Mouse (Mus musculus) heart, embryonic 16.5 days (tissue): ENCODE results near the gene Pafah1b2. TPM values are rescaled to one million over a fixed set of nuclear protein-coding genes. Genes with fewer than 3 reads are reported as not detected.

Source experiments
- ATAC-seq: fragments of 200-750 bp; cut with Nextera tagmentation; replicated peaks from 2 replicates; pipeline ENCODE4 v1.8.0; 2017; ENCODE audit warnings: moderate number of reproducible peaks; ENCODE audit not compliant: insufficient read depth, low FRiP score; ENCODE audit errors: extremely low read depth
- H3K27ac ChIP-seq: fragments of 300-500 bp; sonication (generic); 2 replicates; pipeline ENCODE4 v1.5.1; 2014; ENCODE audit warnings: mild to moderate bottlenecking, low read length, control low read depth, moderate library complexity
- H3K27me3 ChIP-seq: fragments of 300-500 bp; sonication (generic); 2 replicates; pipeline ENCODE4 v1.6.1; 2014; ENCODE audit warnings: low read length, mixed read lengths; ENCODE audit not compliant: control insufficient read depth, insufficient read depth
- H3K36me3 ChIP-seq: fragments of 300-500 bp; sonication (generic); 2 replicates; pipeline ENCODE4 v1.6.1; 2014; ENCODE audit not compliant: control insufficient read depth, insufficient read depth
- H3K4me1 ChIP-seq: fragments of 300-500 bp; sonication (generic); 2 replicates; pipeline ENCODE4 v1.6.1; 2014; ENCODE audit warnings: low read length, mixed read lengths; ENCODE audit not compliant: control insufficient read depth, insufficient read depth
- H3K4me2 ChIP-seq: fragments of 300-500 bp; sonication (generic); 2 replicates; pipeline ENCODE4 v1.6.1; 2014; ENCODE audit warnings: low read depth, mild to moderate bottlenecking, control low read depth, low read length
- H3K4me3 ChIP-seq: fragments of 300-500 bp; sonication (generic); 2 replicates; pipeline ENCODE4 v1.5.1; 2014; ENCODE audit warnings: mild to moderate bottlenecking, control low read depth, low read length
- H3K9ac ChIP-seq: fragments of 300-500 bp; sonication (generic); 2 replicates; pipeline ENCODE4 v1.6.1; 2014; ENCODE audit warnings: low read length, control low read depth
- H3K9me3 ChIP-seq: fragments of 300-500 bp; sonication (generic); replicated peaks from 2 replicates; pipeline ENCODE4 v1.6.1; 2016; ENCODE audit warnings: low read length; ENCODE audit not compliant: control insufficient read depth
- WGBS: fragments of 180-500 bp; shearing (Covaris S2); extraction: QIAGEN DNeasy Blood & Tissue Kit; methylation state at CpG from one replicate; pipeline ENCODE4 v1.1.7; 2014; 5-methylcytosine and 5-hydroxymethylcytosine counted together
- polyA plus RNA-seq: library from polyadenylated mRNA; unstranded; fragments of >200 nt; fragmentation: Nextera tagmentation; extraction: Ambion mirVana; gene quantifications from 2 replicates; pipeline ENCODE4 v1.2.1, GENCODE M21; 2015

Gene Pafah1b2
- polyA plus RNA-seq, 1 experiment from 2014 or later = 131 TPM

GRCm38 (mm10) chr9:46043626-46044025 is 31.1 kb upstream of the Pafah1b2 start:
- WGBS = 92% methylated on average over 8 of the region's 8 CpGs
- no peaks in the 10 kb centered on the region for H3K9me3 ChIP-seq
- H3K4me3 ChIP-seq = no peak overlapping the region
- ATAC-seq = no peak
- H3K27ac ChIP-seq = no peak overlapping the region
- no peak overlapping the region for H3K4me2 ChIP-seq
- peaks cover 2% of the 10 kb centered on the region; the same call in 1 of the 2 replicates for H3K36me3 ChIP-seq
- H3K9ac ChIP-seq = no peak overlapping the region
- H3K4me1 ChIP-seq = peaks cover 9% of the 10 kb centered on the region
- no peaks in the 10 kb centered on the region for H3K27me3 ChIP-seq

- Histone ChIP-seq H3K4me1 (peaks cover 9% of the 10 kb centered on the region), H3K27me3 (no peaks in the 10 kb centered on the region), H3K9ac (no peak overlapping the region), H3K4me2 (no peak overlapping the region), H3K9me3 (no peaks in the 10 kb centered on the region), H3K36me3 (peaks cover 2% of the 10 kb centered on the region; the same call in 1 of the 2 replicates), H3K4me3 (no peak overlapping the region), H3K27ac (no peak overlapping the region)
- ATAC-seq = no peak
- 81% methylated on average over 3 of the region's 3 CpGs for WGBS
These were observed 29.9 kb upstream of the Pafah1b2 start for GRCm38 (mm10) chr9:46042387-46042786.

DNA sequence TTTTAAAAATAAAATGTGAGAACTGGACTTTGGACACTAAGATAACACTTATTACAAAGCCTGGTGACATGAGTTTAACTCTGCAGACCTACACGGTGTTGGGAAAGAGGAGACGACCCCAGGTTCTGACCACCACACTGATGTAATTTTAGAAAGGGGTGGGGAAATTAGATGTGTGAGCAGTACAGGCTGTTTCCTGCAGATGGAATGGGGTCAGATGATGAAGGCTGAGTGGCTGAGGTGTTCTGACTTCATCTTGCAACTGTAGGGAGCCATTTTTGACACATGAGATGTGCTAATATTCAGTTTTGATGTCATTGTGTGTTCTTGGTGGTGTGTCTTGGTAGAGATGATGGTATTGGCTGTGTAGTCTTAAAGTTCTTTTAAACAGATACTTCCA is 28.7 kb upstream of the Pafah1b2 start:
- ATAC-seq = no peak
- Histone ChIP-seq H3K36me3 (peaks cover 2% of the 10 kb centered on the region; the same call in 1 of the 2 replicates), H3K27me3 (no peaks in the 10 kb centered on the region), H3K4me1 (peaks cover 9% of the 10 kb centered on the region), H3K9me3 (no peaks in the 10 kb centered on the region), H3K9ac (no peak overlapping the region), H3K27ac (no peak overlapping the region), H3K4me3 (no peak overlapping the region), H3K4me2 (no peak overlapping the region)
- 70% methylated on average over 2 of the region's 2 CpGs for WGBS

- Histone ChIP-seq H3K4me1 (peaks cover 19% of the 10 kb centered on the region), H3K27ac (no peak overlapping the region), H3K4me3 (no peak overlapping the region), H3K4me2 (no peak overlapping the region), H3K27me3 (no peaks in the 10 kb centered on the region), H3K36me3 (peaks cover 2% of the 10 kb centered on the region; the same call in 1 of the 2 replicates), H3K9me3 (no peaks in the 10 kb centered on the region), H3K9ac (no peak overlapping the region)
- ATAC-seq = no peak
- WGBS = 75% methylated on average over 13 of the region's 13 CpGs
These were observed 26.3 kb upstream of the Pafah1b2 start for GRCm38 (mm10) chr9:46038786-46039185.

GRCm38 (mm10) chr9:46036881-46037280 is 24.4 kb upstream of the Pafah1b2 start:
- H3K9ac ChIP-seq = no peak overlapping the region
- H3K36me3 ChIP-seq = peaks cover 2% of the 10 kb centered on the region; the same call in 1 of the 2 replicates
- no peak overlapping the region for H3K27ac ChIP-seq
- WGBS = 94% methylated on average over 8 of the region's 8 CpGs
- H3K9me3 ChIP-seq = no peaks in the 10 kb centered on the region
- H3K4me2 ChIP-seq = no peak overlapping the region
- ATAC-seq = no peak
- H3K4me1 ChIP-seq = peaks cover 30% of the 10 kb centered on the region
- no peaks in the 10 kb centered on the region for H3K27me3 ChIP-seq
- H3K4me3 ChIP-seq = no peak overlapping the region

DNA sequence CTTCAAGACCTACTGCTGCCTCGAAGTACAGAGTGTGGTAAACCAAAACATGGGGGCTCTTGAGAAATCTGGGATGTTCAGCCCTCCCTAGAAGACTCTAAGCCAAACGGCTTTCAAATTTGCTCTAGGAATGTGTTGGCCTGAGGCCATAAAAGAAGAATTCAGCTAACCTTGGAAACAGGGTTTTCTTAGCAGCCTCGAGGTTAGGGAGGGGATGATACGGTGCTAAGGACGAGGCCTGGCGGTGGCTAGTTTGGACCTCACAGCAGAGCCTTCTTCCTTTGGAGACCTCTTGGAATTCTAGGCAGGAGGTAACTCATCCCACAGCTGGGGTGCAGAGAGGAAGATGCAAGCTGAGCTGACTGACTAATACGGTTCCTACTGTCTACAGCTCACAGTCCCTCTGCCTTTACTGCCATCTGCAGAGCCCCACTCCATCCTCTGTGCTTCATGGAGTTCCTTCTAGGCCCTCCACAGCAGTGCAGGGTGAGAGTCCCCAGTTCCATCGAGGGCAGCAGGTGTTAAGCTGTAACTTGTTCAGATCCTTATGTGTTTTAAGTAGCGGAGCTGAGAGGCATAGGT is 22.9 kb upstream of the Pafah1b2 start:
- no peaks in the 10 kb centered on the region for H3K27me3 ChIP-seq
- H3K27ac ChIP-seq = no peak overlapping the region
- no peaks in the 10 kb centered on the region for H3K9me3 ChIP-seq
- H3K36me3 ChIP-seq = peaks cover under 1% of the 10 kb centered on the region; the same call in 1 of the 2 replicates
- ATAC-seq = no peak
- H3K9ac ChIP-seq = peak overlapping the region; percentile 54
- no peak overlapping the region for H3K4me3 ChIP-seq
- no peak overlapping the region for H3K4me2 ChIP-seq
- H3K4me1 ChIP-seq = peaks cover 42% of the 10 kb centered on the region
- WGBS = 49% methylated on average over 9 of the region's 9 CpGs

GRCm38 (mm10) chr9:46033862-46034261 is 21.4 kb upstream of the Pafah1b2 start:
- 60% methylated on average over 3 of the region's 3 CpGs for WGBS
- Histone ChIP-seq H3K4me1 (peaks cover 41% of the 10 kb centered on the region), H3K27ac (no peak overlapping the region), H3K9ac (no peak overlapping the region), H3K4me3 (no peak overlapping the region), H3K27me3 (no peaks in the 10 kb centered on the region), H3K36me3 (no peaks in the 10 kb centered on the region), H3K9me3 (no peaks in the 10 kb centered on the region), H3K4me2 (no peak overlapping the region)
- no peak for ATAC-seq

- Histone ChIP-seq H3K4me2 (no peak overlapping the region), H3K9me3 (no peaks in the 10 kb centered on the region), H3K4me1 (peaks cover 39% of the 10 kb centered on the region), H3K27ac (peak overlapping the region; percentile 37; the same call in 1 of the 2 replicates), H3K4me3 (no peak overlapping the region), H3K27me3 (no peaks in the 10 kb centered on the region), H3K9ac (no peak overlapping the region), H3K36me3 (no peaks in the 10 kb centered on the region)
- ATAC-seq = no peak
- 46% methylated on average over 1 of the region's 1 CpGs for WGBS
These were observed 20.6 kb upstream of the Pafah1b2 start for GRCm38 (mm10) chr9:46033058-46033457.

- 23% methylated on average over 6 of the region's 6 CpGs for WGBS
- Histone ChIP-seq H3K36me3 (no peaks in the 10 kb centered on the region), H3K4me3 (no peak overlapping the region), H3K27ac (peak overlapping the region; percentile 28), H3K4me2 (peak overlapping the region; percentile 18; the same call in 1 of the 2 replicates), H3K9me3 (no peaks in the 10 kb centered on the region), H3K9ac (no peak overlapping the region), H3K27me3 (no peaks in the 10 kb centered on the region), H3K4me1 (peaks cover 39% of the 10 kb centered on the region)
- peak; percentile 77 for ATAC-seq
These were observed 19.7 kb upstream of the Pafah1b2 start for GRCm38 (mm10) chr9:46032190-46032589.
